20 mouse cellular contexts compared by ENCODE assay signal in genomic region chr19:24665771-24666170, GRCm38 (mm10). TPM values are rescaled to one million over a fixed set of nuclear protein-coding genes. Genes with fewer than 3 reads are reported as not detected.
"Had no signal": no experiment of that assay in that cellular context is flagged by ENCODE, and none has a peak within 500 bp of the region (broad histone marks: within the 10 kb centered on the region; RNA-seq: fewer than 3 reads in every experiment).

No protein-coding gene starts in this region.

- H3K27ac ChIP-seq: kidney, embryonic 15.5 days; limb, embryonic 10.5 days; limb, embryonic 13.5 days; liver, embryonic 14.5 days; macrophage; midbrain, embryonic 12.5 days; midbrain, embryonic 15.5 days; neural tube, embryonic 12.5 days; neural tube, embryonic 15.5 days; stomach, embryonic 15.5 days had no signal

- H3K36me3 ChIP-seq: kidney, embryonic 15.5 days; limb, embryonic 10.5 days; limb, embryonic 13.5 days; midbrain, embryonic 12.5 days; midbrain, embryonic 15.5 days; neural tube, embryonic 12.5 days; neural tube, embryonic 15.5 days; stomach, embryonic 15.5 days had no signal

- H3K27me3 ChIP-seq: kidney, embryonic 15.5 days; limb, embryonic 13.5 days; midbrain, embryonic 12.5 days; midbrain, embryonic 15.5 days; neural tube, embryonic 12.5 days; neural tube, embryonic 15.5 days; stomach, embryonic 15.5 days had no signal

- DNase-seq: kidney, adult 18-20 months; kidney, postnatal 14 days; liver, postnatal 0 days; lung, embryonic 14.5 days; right cerebral cortex, postnatal 25 days; spleen, adult 18-20 months; thymus, adult 18-20 months; thymus, postnatal 4 days had no signal

- H3K4me1 ChIP-seq: kidney, embryonic 15.5 days; limb, embryonic 10.5 days; limb, embryonic 13.5 days; midbrain, embryonic 12.5 days; midbrain, embryonic 15.5 days; neural tube, embryonic 12.5 days; neural tube, embryonic 15.5 days; stomach, embryonic 15.5 days had no signal

- H3K4me3 ChIP-seq: kidney, embryonic 15.5 days; limb, embryonic 10.5 days; limb, embryonic 13.5 days; midbrain, embryonic 12.5 days; midbrain, embryonic 15.5 days; neural tube, embryonic 12.5 days; neural tube, embryonic 15.5 days; stomach, embryonic 15.5 days had no signal

RNA-seq across cellular contexts. Expression of gene Tmem252, which starts 8.0 kb away (rescaled TPM):
- total RNA-seq: megakaryocyte, adult 5-6 weeks had no signal
- polyA plus RNA-seq: inflammation-experienced regulatory T-cells, adult 6 months; macrophage had no signal
